Mouse (Mus musculus) granulocyte monocyte progenitor cell, adult 5-6 weeks (primary cell): ENCODE measurements around the gene Sec62. TPM values are rescaled to one million over a fixed set of nuclear protein-coding genes. Genes with fewer than 3 reads are reported as not detected.
"Not testable (repeated sequence)": the region's sequence is repeated elsewhere in the genome, so short reads cannot be mapped to it uniquely, and the experiment has no call there.

Source experiments
- ATAC-seq: replicated peaks from 2 replicates; pipeline ENCODE4 v1.8.0; 2016; ENCODE audit warnings: mild to moderate bottlenecking, moderate TSS enrichment, inconsistent platforms; ENCODE audit not compliant: poor library complexity, severe bottlenecking
- total RNA-seq, 2 experiments: library from RNA; stranded (forward) in 1 of 2; stranded (reverse) in 1 of 2; fragments of 200-712, 200-1000 nt in 1 of 2; fragments of >200 nt in 1 of 2; fragmentation: Nextera tagmentation in 1 of 2; gene quantifications; 2 replicates each; pipeline ENCODE4 v1.2.3; 2014 to 2017

Gene Sec62
- total RNA-seq, 2 experiments from 2014 or later, result 87.3 to 98.6 TPM

- peak; percentile 69 for ATAC-seq
Observed at GRCm38 (mm10) chr3:30826069-30826468, 33.4 kb downstream of the Sec62 start.

- peak; percentile 98 for ATAC-seq
Observed at GRCm38 (mm10) chr3:30831848-30832606, 39.4 kb downstream of the Sec62 start.

GRCm38 (mm10) chr3:30833254-30833653 is 40.6 kb downstream of the Sec62 start:
- ATAC-seq, result no peak

- ATAC-seq, result no peak
Observed at GRCm38 (mm10) chr3:30845755-30846154, 53.1 kb downstream of the Sec62 start.

GRCm38 (mm10) chr3:30847413-30847812 is 54.7 kb downstream of the Sec62 start:
- no peak for ATAC-seq

GRCm38 (mm10) chr3:30851422-30851821 is 58.7 kb downstream of the Sec62 start:
- no peak for ATAC-seq

- ATAC-seq, result no peak
Observed at GRCm38 (mm10) chr3:30853596-30853995, 60.9 kb downstream of the Sec62 start.

- ATAC-seq, result peak; percentile 71
Observed at GRCm38 (mm10) chr3:30855604-30856458, 63.2 kb downstream of the Sec62 start, which contains the start of gene Gpr160. Gene Gpr160 (plus strand): TSS chr3:30855950.

- not testable (repeated sequence) for ATAC-seq
Observed at GRCm38 (mm10) chr3:30859599-30859998, 66.9 kb downstream of the Sec62 start.

GRCm38 (mm10) chr3:30860705-30861104 is 68.0 kb downstream of the Sec62 start:
- ATAC-seq, result peak; percentile 66

- ATAC-seq, result peak; percentile 13
Observed at GRCm38 (mm10) chr3:30863712-30864435, 71.2 kb downstream of the Sec62 start.

- peak; percentile 74 for ATAC-seq
Observed at GRCm38 (mm10) chr3:30864640-30865039, 72.0 kb downstream of the Sec62 start.

GRCm38 (mm10) chr3:30868176-30868575 is 75.5 kb downstream of the Sec62 start:
- no peak for ATAC-seq

- no peak for ATAC-seq
Observed at GRCm38 (mm10) chr3:30868625-30869024, 76.0 kb downstream of the Sec62 start.

GRCm38 (mm10) chr3:30869995-30870394 is 77.3 kb downstream of the Sec62 start:
- ATAC-seq, result no peak

Other genes with a start within 250 kb of the Sec62 start
- gene Mecom, start 244.9 kb upstream of the Sec62 start, total RNA-seq (2014; fragmentation: Nextera tagmentation), result 1.9 TPM in 1 of 2 replicates, not detected in the other
- 0.72 and 0.90 TPM in 2 replicates for gene Mecom, start 244.9 kb upstream of the Sec62 start, total RNA-seq (2017)
- gene Actrt3, start 192.9 kb upstream of the Sec62 start, total RNA-seq (2014; fragmentation: Nextera tagmentation), result not detected in 2 replicates
- not detected in 2 replicates for gene Actrt3, start 192.9 kb upstream of the Sec62 start, total RNA-seq (2017)
- 8.8 and 15.1 TPM in 2 replicates for gene Mynn, start 190.8 kb upstream of the Sec62 start, total RNA-seq (2014; fragmentation: Nextera tagmentation)
- 21.8 and 29.6 TPM in 2 replicates for gene Mynn, start 190.8 kb upstream of the Sec62 start, total RNA-seq (2017)
- gene Lrriq4, start 148.4 kb upstream of the Sec62 start, total RNA-seq (2014; fragmentation: Nextera tagmentation), result not detected in 2 replicates
- not detected in 2 replicates for gene Lrriq4, start 148.4 kb upstream of the Sec62 start, total RNA-seq (2017)
- not detected in 2 replicates for gene Lrrc34, start 145.0 kb upstream of the Sec62 start, total RNA-seq (2014; fragmentation: Nextera tagmentation)
- 0.56 TPM in 1 of 2 replicates, not detected in the other for gene Lrrc34, start 145.0 kb upstream of the Sec62 start, total RNA-seq (2017)
- not detected in 2 replicates for gene Lrrc31, start 93.0 kb upstream of the Sec62 start, total RNA-seq (2014; fragmentation: Nextera tagmentation)
- not detected in 2 replicates for gene Lrrc31, start 93.0 kb upstream of the Sec62 start, total RNA-seq (2017)
- gene Samd7, start 46.6 kb upstream of the Sec62 start, total RNA-seq (2014; fragmentation: Nextera tagmentation), result not detected in 2 replicates
- gene Samd7, start 46.6 kb upstream of the Sec62 start, total RNA-seq (2017), result not detected in 2 replicates
- 62.9 and 64.4 TPM in 2 replicates for gene Gpr160, start 63.1 kb downstream of the Sec62 start, total RNA-seq (2014; fragmentation: Nextera tagmentation)
- gene Gpr160, start 63.1 kb downstream of the Sec62 start, total RNA-seq (2017), result 50.5 and 70.7 TPM in 2 replicates
- gene Phc3, start 176.5 kb downstream of the Sec62 start, total RNA-seq (2014; fragmentation: Nextera tagmentation), result 31.6 and 33.7 TPM in 2 replicates
- 13.8 and 14.1 TPM in 2 replicates for gene Phc3, start 176.5 kb downstream of the Sec62 start, total RNA-seq (2017)
- 12.8 and 22.5 TPM in 2 replicates for gene Prkci, start 202.9 kb downstream of the Sec62 start, total RNA-seq (2014; fragmentation: Nextera tagmentation)
- 16.0 and 19.6 TPM in 2 replicates for gene Prkci, start 202.9 kb downstream of the Sec62 start, total RNA-seq (2017)